Comparison of ENCODE assay signal across 23 mouse cellular contexts in genomic region chr1:60880116-60880867, GRCm38 (mm10). TPM values are rescaled to one million over a fixed set of nuclear protein-coding genes. Genes with fewer than 3 reads are reported as not detected.
DNase-seq lines count a peak whose midpoint lies in the region; ATAC-seq and TF ChIP-seq lines count a peak whose summit lies in the region.
"Had no signal": no experiment of that assay in that cellular context is flagged by ENCODE, and none has a peak within 500 bp of the region (broad histone marks: within the 10 kb centered on the region; RNA-seq: fewer than 3 reads in every experiment).

No protein-coding gene starts in this region.

- H3K36me3 ChIP-seq in forebrain, embryonic 12.5 days (replicated peaks), result no peaks in the 10 kb centered on the region
- H3K36me3 ChIP-seq in forebrain, postnatal 0 days (ENCODE audit: insufficient read depth), result no peaks in the 10 kb centered on the region
- H3K36me3 ChIP-seq in midbrain, embryonic 13.5 days, result no peaks in the 10 kb centered on the region
- no peaks in the 10 kb centered on the region for H3K36me3 ChIP-seq in midbrain, postnatal 0 days (ENCODE audit: insufficient read depth, low read length)
- H3K36me3 ChIP-seq: heart, embryonic 10.5 days; neural tube, embryonic 15.5 days had no signal

- no peak for TF ChIP-seq CTCF in forebrain, postnatal 0 days (IDR thresholded peaks at IDR 0.05; ENCODE audit: low read depth)
- TF ChIP-seq CTCF in midbrain, postnatal 0 days (IDR thresholded peaks at IDR 0.05), result no peak

- H3K4me1 ChIP-seq in forebrain, embryonic 12.5 days, result no peaks in the 10 kb centered on the region
- H3K4me1 ChIP-seq in forebrain, postnatal 0 days (ENCODE audit: insufficient read depth), result no peaks in the 10 kb centered on the region
- no peaks in the 10 kb centered on the region for H3K4me1 ChIP-seq in midbrain, embryonic 13.5 days (replicated peaks)
- H3K4me1 ChIP-seq in midbrain, postnatal 0 days (ENCODE audit: insufficient read depth, low read length), result no peaks in the 10 kb centered on the region
- H3K4me1 ChIP-seq: heart, embryonic 10.5 days; neural tube, embryonic 15.5 days had no signal

- no peak for ATAC-seq in forebrain, embryonic 12.5 days (ENCODE audit: low FRiP score)
- ATAC-seq in forebrain, postnatal 0 days, result no peak
- ATAC-seq in midbrain, embryonic 13.5 days, result no peak
- no peak for ATAC-seq in midbrain, postnatal 0 days (ENCODE audit: low FRiP score)
- no peak for ATAC-seq in monocyte, adult 5-6 weeks (replicated peaks; ENCODE audit: insufficient number of reproducible peaks, low FRiP score, low TSS enrichment, poor library complexity, severe bottlenecking)
- ATAC-seq: intestine, embryonic 16.5 days had no signal

- DNase-seq in forebrain, postnatal 0 days, result no peak
- DNase-seq in midbrain, postnatal 0 days (ENCODE audit: low spot score), result no peak
- DNase-seq in induced T-regulatory cell, adult 2 months (ENCODE audit: low read depth), result peak; percentile 71
- no peak for DNase-seq in cerebellum, adult 11-12 months
- DNase-seq: adrenal gland, adult 2 months; cerebellum, adult 9-11 months; kidney, postnatal 36 days; lung, embryonic 14.5 days; lung, postnatal 4 days; right cerebral cortex, postnatal 25 days had no signal

- H3K4me3 ChIP-seq in forebrain, embryonic 12.5 days (replicated peaks), result no peak overlapping the region
- H3K4me3 ChIP-seq in forebrain, postnatal 0 days (ENCODE audit: low read depth, low read length), result no peak overlapping the region
- H3K4me3 ChIP-seq in midbrain, embryonic 13.5 days (replicated peaks), result no peak overlapping the region
- H3K4me3 ChIP-seq in midbrain, postnatal 0 days (ENCODE audit: low read depth, low read length), result no peak overlapping the region
- H3K4me3 ChIP-seq: heart, embryonic 10.5 days; neural tube, embryonic 15.5 days had no signal

- WGBS in forebrain, embryonic 12.5 days, result 79% methylated on average over 10 of the region's 10 CpGs
- 59% methylated on average over 10 of the region's 10 CpGs for WGBS in forebrain, postnatal 0 days
- WGBS in midbrain, embryonic 13.5 days, result 70% methylated on average over 10 of the region's 10 CpGs
- WGBS in midbrain, postnatal 0 days, result 61% methylated on average over 10 of the region's 10 CpGs

- H3K9me3 ChIP-seq in forebrain, embryonic 12.5 days, result no peaks in the 10 kb centered on the region
- H3K9me3 ChIP-seq in forebrain, postnatal 0 days (ENCODE audit: low read length), result no peaks in the 10 kb centered on the region
- H3K9me3 ChIP-seq in midbrain, embryonic 13.5 days, result no peaks in the 10 kb centered on the region
- H3K9me3 ChIP-seq in midbrain, postnatal 0 days (ENCODE audit: low read length), result no peaks in the 10 kb centered on the region
- H3K9me3 ChIP-seq: heart, embryonic 10.5 days; neural tube, embryonic 15.5 days had no signal

- H3K9ac ChIP-seq in forebrain, embryonic 12.5 days, result no peak overlapping the region
- no peak overlapping the region for H3K9ac ChIP-seq in forebrain, postnatal 0 days
- H3K9ac ChIP-seq in midbrain, embryonic 13.5 days (replicated peaks), result no peak overlapping the region
- H3K9ac ChIP-seq in midbrain, postnatal 0 days (replicated peaks; ENCODE audit: low read length, poor library complexity, severe bottlenecking), result no peak overlapping the region
- H3K9ac ChIP-seq: hindbrain, embryonic 14.5 days; lung, embryonic 14.5 days; neural tube, embryonic 15.5 days had no signal

- H3K27me3 ChIP-seq in forebrain, embryonic 12.5 days, result no peaks in the 10 kb centered on the region
- no peaks in the 10 kb centered on the region for H3K27me3 ChIP-seq in forebrain, postnatal 0 days (ENCODE audit: insufficient read depth, low read length)
- no peaks in the 10 kb centered on the region for H3K27me3 ChIP-seq in midbrain, embryonic 13.5 days
- no peaks in the 10 kb centered on the region for H3K27me3 ChIP-seq in midbrain, postnatal 0 days (ENCODE audit: insufficient read depth, low read length)
- H3K27me3 ChIP-seq: neural tube, embryonic 15.5 days had no signal

- H3K4me2 ChIP-seq in forebrain, embryonic 12.5 days, result no peak overlapping the region
- H3K4me2 ChIP-seq in forebrain, postnatal 0 days (ENCODE audit: low read depth), result no peak overlapping the region
- no peak overlapping the region for H3K4me2 ChIP-seq in midbrain, embryonic 13.5 days (replicated peaks)
- no peak overlapping the region for H3K4me2 ChIP-seq in midbrain, postnatal 0 days (ENCODE audit: low read depth, low read length, poor library complexity, severe bottlenecking)
- H3K4me2 ChIP-seq: hindbrain, embryonic 14.5 days; liver, embryonic 11.5 days; lung, embryonic 14.5 days; neural tube, embryonic 15.5 days had no signal

- 0 out of 2 replicates have a peak overlapping the region, but pooled peaks have one; percentile 3 for H3K27ac ChIP-seq in forebrain, embryonic 12.5 days
- no peak overlapping the region; the same call in 1 of the 2 replicates for H3K27ac ChIP-seq in forebrain, postnatal 0 days (ENCODE audit: low read depth, low read length)
- H3K27ac ChIP-seq in midbrain, embryonic 13.5 days, result peak overlapping the region; percentile 49; the same call in 1 of the 2 replicates
- H3K27ac ChIP-seq in midbrain, postnatal 0 days (ENCODE audit: low read depth, low read length), result no peak overlapping the region
- H3K27ac ChIP-seq: heart, embryonic 10.5 days; hindbrain, embryonic 14.5 days; neural tube, embryonic 15.5 days had no signal

RNA-seq across cellular contexts. Expression of gene Ctla4, which starts 6.5 kb away (rescaled TPM):
- not detected in 2 replicates for polyA plus RNA-seq in forebrain, embryonic 12.5 days (2016; fragmentation: Nextera tagmentation; extraction: Ambion mirVana)
- total RNA-seq in forebrain, postnatal 0 days (2014; rRNA removed), result 0.10 TPM in 1 of 2 replicates, not detected in the other
- polyA plus RNA-seq in forebrain, postnatal 0 days (2015; fragmentation: Nextera tagmentation; extraction: Ambion mirVana), result not detected in 2 replicates
- not detected in 2 replicates for polyA plus RNA-seq in midbrain, embryonic 13.5 days (2015; fragmentation: Nextera tagmentation; extraction: Ambion mirVana)
- not detected in 2 replicates for total RNA-seq in midbrain, postnatal 0 days (2014; rRNA removed)
- not detected in 2 replicates for polyA plus RNA-seq in midbrain, postnatal 0 days (2015; fragmentation: Nextera tagmentation; extraction: Ambion mirVana)
- total RNA-seq in monocyte, adult 5-6 weeks (2017), result 10.5 to 25.9 TPM (median 12.5 TPM) in 3 replicates
- total RNA-seq: adrenal gland, adult 2 months; gastrocnemius, postnatal 4 days; layer of hippocampus, postnatal 14 days had no signal
- polyA plus RNA-seq: embryonic facial prominence, embryonic 14.5 days; heart, embryonic 10.5 days; hindbrain, embryonic 14.5 days; intestine, embryonic 16.5 days; kidney, embryonic 14.5 days; liver, embryonic 11.5 days; lung, embryonic 14.5 days; neural tube, embryonic 15.5 days; stomach, embryonic 14.5 days had no signal

Comparison
In these comparisons a context has a peak if more than half of its experiments do, and no peak if none do; other contexts are left out.
1. H3K27ac ChIP-seq: peak in forebrain, embryonic 12.5 days (single experiment) and midbrain, embryonic 13.5 days (single experiment); none in forebrain, postnatal 0 days (single experiment) and midbrain, postnatal 0 days (single experiment).